Mouse (Mus musculus) right cerebral cortex, postnatal 14 days (tissue): ENCODE measurements around the gene Gpr33.

Experiments
- DNase-seq: peaks from one replicate; pipeline ENCODE4 v3.0.0; 2022

Gene Gpr33

DNA sequence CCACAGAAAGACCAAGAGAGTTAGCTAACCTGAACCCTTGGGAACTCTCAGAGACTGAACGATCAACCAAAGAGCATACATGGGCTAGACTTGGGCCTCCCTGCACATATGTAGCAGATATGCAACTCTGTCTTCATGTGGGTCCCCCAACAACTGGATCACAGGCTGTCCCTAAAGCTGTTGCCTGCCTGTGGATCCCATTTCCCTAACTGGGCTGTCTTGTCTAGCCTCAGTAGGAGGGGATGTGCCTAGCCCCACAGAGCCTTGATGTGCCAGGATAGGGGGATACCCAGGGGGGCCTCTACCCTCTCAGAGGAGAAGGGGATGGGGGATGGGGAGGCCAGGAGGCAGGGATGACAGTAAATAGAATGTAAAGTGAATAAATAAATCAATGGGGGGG lies 44.2 kb downstream of the Gpr33 start:
- no peak for DNase-seq

DNA sequence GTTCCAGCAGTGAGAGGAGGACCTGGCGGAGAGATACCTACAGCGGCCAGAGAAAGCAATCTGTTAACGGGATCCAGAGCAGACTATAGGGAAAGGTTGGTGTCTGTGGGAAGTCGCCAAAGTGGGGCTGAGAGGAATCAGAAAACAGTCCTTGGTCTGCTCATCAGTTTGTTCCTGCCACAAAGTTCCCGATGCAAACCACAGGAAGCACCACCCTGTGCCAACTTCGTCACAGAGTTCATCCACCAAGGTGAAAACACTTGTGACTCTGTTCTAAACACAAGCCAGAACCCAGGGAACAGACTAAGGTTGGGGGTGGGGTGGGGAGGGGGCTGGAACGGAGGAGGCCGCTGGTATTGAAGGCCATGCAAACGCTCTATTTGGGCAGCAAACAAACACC lies 51.3 kb downstream of the Gpr33 start:
- DNase-seq, result no peak

DNA sequence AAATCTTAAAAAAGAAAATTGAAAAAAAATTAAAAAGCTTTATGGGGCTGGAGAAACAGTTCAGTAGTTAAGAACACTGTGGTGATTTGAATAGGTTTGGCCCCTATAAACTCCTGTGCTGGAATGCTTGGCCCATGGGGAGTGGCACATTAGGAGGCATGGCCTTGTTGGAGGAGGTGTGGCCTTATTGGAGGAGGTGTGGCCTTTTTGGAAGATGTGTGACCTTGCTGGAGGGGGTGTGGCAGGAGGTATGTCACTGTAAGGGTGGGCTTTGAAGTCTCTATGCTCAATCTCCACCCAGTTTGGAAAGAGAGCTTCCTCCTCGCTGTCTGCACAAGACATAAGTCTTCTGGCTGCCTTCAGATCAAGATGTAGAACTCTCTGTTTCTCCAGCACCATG lies 53.5 kb downstream of the Gpr33 start:
- no peak for DNase-seq
